Mouse (Mus musculus) intestine, embryonic 15.5 days (tissue): Measurements from ENCODE around the gene Catsper2. TPM values are rescaled to one million over a fixed set of nuclear protein-coding genes. Genes with fewer than 3 reads are reported as not detected.
"Not testable (repeated sequence)": the region's sequence is repeated elsewhere in the genome, so short reads cannot be mapped to it uniquely, and the experiment has no call there.

Experiments used
- ATAC-seq: fragments of 200-750 bp; cut with Nextera tagmentation; 2 replicates; pipeline ENCODE4 v1.8.0; 2017; ENCODE audit warnings: moderate TSS enrichment, moderate library complexity
- H3K27ac ChIP-seq: fragments of 300-500 bp; sonication (generic); 2 replicates; pipeline ENCODE4 v1.5.1; 2015; ENCODE audit warnings: mild to moderate bottlenecking, inconsistent platforms
- H3K27me3 ChIP-seq: fragments of 300-500 bp; sonication (generic); replicated peaks from 2 replicates; pipeline ENCODE4 v1.6.1; 2015; ENCODE audit warnings: inconsistent platforms
- H3K36me3 ChIP-seq: fragments of 300-500 bp; sonication (generic); 2 replicates; pipeline ENCODE4 v1.6.1; 2015; ENCODE audit warnings: inconsistent platforms
- H3K4me1 ChIP-seq: fragments of 300-500 bp; sonication (generic); replicated peaks from 2 replicates; pipeline ENCODE4 v1.6.1; 2015; ENCODE audit warnings: inconsistent platforms
- H3K4me2 ChIP-seq: fragments of 300-500 bp; sonication (generic); replicated peaks from 2 replicates; pipeline ENCODE4 v1.6.1; 2015; ENCODE audit warnings: mild to moderate bottlenecking, inconsistent platforms
- H3K4me3 ChIP-seq: fragments of 300-500 bp; sonication (generic); replicated peaks from 2 replicates; pipeline ENCODE4 v1.5.1; 2015; ENCODE audit warnings: inconsistent platforms
- H3K9ac ChIP-seq: fragments of 300-500 bp; sonication (generic); 2 replicates; pipeline ENCODE4 v1.6.1; 2015; ENCODE audit warnings: inconsistent platforms
- H3K9me3 ChIP-seq: fragments of 300-500 bp; sonication (generic); 2 replicates; pipeline ENCODE4 v1.6.1; 2016; ENCODE audit warnings: inconsistent platforms
- WGBS: fragments of 180-500 bp; shearing (Covaris S2); methylation state at CpG from one replicate; pipeline ENCODE4 v1.1.7; 2015; 5-methylcytosine and 5-hydroxymethylcytosine counted together
- polyA plus RNA-seq: library from polyadenylated mRNA; unstranded; fragments of >200 nt; fragmentation: Nextera tagmentation; extraction: Ambion mirVana; gene quantifications from 2 replicates; pipeline ENCODE4 v1.2.1, GENCODE M21; 2015

Gene Catsper2
- polyA plus RNA-seq, 1 experiment from 2014 or later, result 1.1 TPM

DNA sequence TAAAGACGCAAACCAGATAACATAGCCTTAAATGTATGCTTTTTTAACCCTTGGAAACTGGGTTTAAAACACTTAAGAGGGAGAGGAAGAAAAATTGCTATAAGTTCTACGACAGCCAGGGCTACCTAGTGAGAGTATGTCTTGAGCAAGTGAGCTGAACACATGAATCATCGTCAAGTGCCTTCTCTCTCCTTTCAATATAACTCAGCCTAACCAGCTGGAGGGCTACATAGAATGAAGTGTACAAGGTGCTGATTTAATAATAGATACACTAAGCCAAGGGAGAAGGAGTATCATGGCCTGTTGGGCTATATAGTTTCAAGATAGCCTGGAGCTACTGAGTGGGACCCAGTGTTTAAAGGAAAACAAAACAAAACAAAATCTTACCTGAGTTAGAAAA is 4.9 kb upstream of the Catsper2 start:
- WGBS, result 75% methylated on average over 3 of the region's 3 CpGs

DNA sequence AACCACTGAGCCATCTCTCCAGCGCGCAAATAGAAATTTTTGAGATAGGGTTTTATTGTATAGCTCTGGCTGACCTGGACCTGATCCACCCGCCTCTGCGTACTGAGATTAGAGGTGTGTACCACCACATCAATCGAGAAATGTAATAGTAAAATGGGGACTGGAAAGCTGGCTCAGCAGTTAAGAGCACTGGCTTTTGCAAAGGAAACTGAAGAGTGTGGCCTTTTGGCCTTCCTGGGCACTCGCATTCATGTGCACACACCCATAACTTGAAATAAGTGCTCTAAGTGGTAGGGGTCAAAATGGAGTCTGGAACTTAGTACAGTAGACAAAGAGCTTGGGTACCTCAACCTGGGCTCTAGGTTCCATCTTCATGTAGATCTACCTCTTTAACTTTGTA is 2.8 kb upstream of the Catsper2 start:
- WGBS, result 80% methylated on average over 6 of the region's 6 CpGs

More for the DNA sequence above, 4.9 kb upstream of the Catsper2 start:
- H3K27me3 ChIP-seq, result no peaks in the 10 kb centered on the region
- ATAC-seq, result no peak
- no peak overlapping the region for H3K9ac ChIP-seq
- H3K9me3 ChIP-seq, result no peaks in the 10 kb centered on the region
- H3K27ac ChIP-seq, result no peak overlapping the region
- H3K4me2 ChIP-seq, result no peak overlapping the region
- peaks cover 11% of the 10 kb centered on the region; the same call in 1 of the 2 replicates for H3K4me1 ChIP-seq
- H3K4me3 ChIP-seq, result no peak overlapping the region
- peaks cover 8% of the 10 kb centered on the region; the same call in 1 of the 2 replicates for H3K36me3 ChIP-seq

DNA sequence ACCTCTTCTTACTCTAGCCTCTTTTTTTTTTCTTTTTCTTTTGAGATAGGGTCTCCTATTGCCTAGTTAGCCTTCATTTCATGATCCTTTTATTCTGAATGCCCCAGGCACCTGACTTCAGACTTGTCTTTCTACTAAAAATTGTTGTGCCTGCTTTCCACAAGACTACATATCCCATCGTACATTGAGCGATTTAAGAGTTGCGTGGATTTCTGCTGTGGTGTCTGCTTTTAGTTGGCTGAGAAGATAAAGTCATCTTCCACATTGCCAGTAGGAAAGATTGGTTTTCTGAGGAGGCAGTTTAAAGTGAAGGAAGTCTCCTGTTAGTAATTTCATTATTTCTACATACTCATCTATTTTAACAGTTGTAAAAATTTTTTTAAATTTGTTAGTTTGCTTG is 2.0 kb upstream of the Catsper2 start:
- peaks cover 11% of the 10 kb centered on the region; the same call in 1 of the 2 replicates for H3K4me1 ChIP-seq
- peak overlapping the region; percentile 56 for H3K4me2 ChIP-seq
- H3K9ac ChIP-seq, result peak overlapping the region; percentile 18; the same call in 1 of the 2 replicates
- H3K4me3 ChIP-seq, result peak overlapping the region; percentile 98
- WGBS, result 81% methylated on average over 3 of the region's 3 CpGs
- H3K27me3 ChIP-seq, result no peaks in the 10 kb centered on the region
- H3K36me3 ChIP-seq, result peaks cover 3% of the 10 kb centered on the region; the same call in 1 of the 2 replicates
- H3K9me3 ChIP-seq, result no peaks in the 10 kb centered on the region
- H3K27ac ChIP-seq, result no peak overlapping the region
- ATAC-seq, result no peak

More for the DNA sequence above, 2.8 kb upstream of the Catsper2 start:
- no peak overlapping the region for H3K9ac ChIP-seq
- ATAC-seq, result no peak
- no peak overlapping the region for H3K27ac ChIP-seq
- no peak overlapping the region for H3K4me3 ChIP-seq
- H3K4me2 ChIP-seq, result peak overlapping the region; percentile 56
- peaks cover 3% of the 10 kb centered on the region; the same call in 1 of the 2 replicates for H3K36me3 ChIP-seq
- no peaks in the 10 kb centered on the region for H3K27me3 ChIP-seq
- peaks cover 11% of the 10 kb centered on the region; the same call in 1 of the 2 replicates for H3K4me1 ChIP-seq
- H3K9me3 ChIP-seq, result no peaks in the 10 kb centered on the region

DNA sequence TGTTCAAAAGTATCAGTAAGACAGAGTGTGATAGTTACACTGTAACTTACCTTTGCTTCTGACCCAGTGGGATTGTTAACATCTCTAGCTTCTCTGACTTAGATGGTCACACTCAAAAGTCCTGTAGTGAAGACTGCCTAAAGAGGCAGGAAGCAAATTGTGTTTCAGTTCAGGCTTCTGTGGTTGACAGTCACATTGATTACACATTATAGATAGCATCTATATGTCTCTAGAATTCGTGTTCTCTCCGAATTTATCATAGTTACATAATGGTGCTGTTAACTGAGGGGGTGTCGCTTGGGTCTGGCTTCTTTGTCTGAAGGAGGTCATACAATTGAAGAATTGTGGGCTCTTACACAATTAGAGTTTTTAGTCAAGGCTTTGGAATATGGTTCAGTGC is 1.5 kb upstream of the Catsper2 start:
- Histone ChIP-seq H3K4me3 (peak overlapping the region; percentile 98), H3K36me3 (peaks cover 3% of the 10 kb centered on the region; the same call in 1 of the 2 replicates), H3K9ac (peak overlapping the region; percentile 99), H3K4me2 (peak overlapping the region; percentile 56), H3K4me1 (peaks cover 11% of the 10 kb centered on the region; the same call in 1 of the 2 replicates), H3K27ac (no peak overlapping the region), H3K9me3 (no peaks in the 10 kb centered on the region), H3K27me3 (no peaks in the 10 kb centered on the region)
- 52% methylated on average over 3 of the region's 3 CpGs for WGBS
- no peak for ATAC-seq

DNA sequence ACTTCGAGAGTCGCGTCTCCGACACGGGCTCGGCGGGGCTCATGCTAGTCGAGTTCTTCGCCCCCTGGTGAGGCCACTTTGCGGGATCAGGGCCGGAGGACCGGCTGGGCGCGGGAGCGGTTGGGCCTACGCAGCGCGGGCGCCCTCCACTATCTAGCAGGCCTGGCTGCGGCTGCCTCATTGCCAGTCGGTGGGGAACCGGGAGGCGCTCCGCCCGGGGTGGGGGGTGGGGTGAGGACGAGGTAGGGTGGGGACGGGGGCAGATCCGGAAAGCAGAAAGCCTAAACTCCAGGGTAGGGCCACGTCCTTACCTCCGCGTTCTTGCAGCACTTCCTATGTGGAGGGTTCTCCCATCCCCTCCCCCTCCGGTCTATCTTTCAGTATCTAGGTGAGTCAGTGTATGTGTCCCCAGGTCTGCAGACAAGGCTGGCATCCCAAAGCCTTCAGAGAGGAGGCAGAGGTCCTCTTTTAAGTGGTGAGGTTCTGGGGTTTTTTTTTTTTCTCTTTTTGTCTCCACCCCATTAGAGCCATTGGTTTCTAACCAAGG is 620 bp upstream of the Catsper2 start:
- peaks cover 11% of the 10 kb centered on the region; the same call in 1 of the 2 replicates for H3K4me1 ChIP-seq
- peak; percentile 65 for ATAC-seq
- WGBS, result under 1% methylated on average over 32 of the region's 32 CpGs
- no peaks in the 10 kb centered on the region; the same call in 1 of the 2 replicates for H3K36me3 ChIP-seq
- no peaks in the 10 kb centered on the region for H3K27me3 ChIP-seq
- H3K4me2 ChIP-seq, result peak overlapping the region; percentile 56
- peak overlapping the region; percentile 99 for H3K9ac ChIP-seq
- no peaks in the 10 kb centered on the region for H3K9me3 ChIP-seq
- H3K27ac ChIP-seq, result peak overlapping the region; percentile 97
- peak overlapping the region; percentile 98 for H3K4me3 ChIP-seq

DNA sequence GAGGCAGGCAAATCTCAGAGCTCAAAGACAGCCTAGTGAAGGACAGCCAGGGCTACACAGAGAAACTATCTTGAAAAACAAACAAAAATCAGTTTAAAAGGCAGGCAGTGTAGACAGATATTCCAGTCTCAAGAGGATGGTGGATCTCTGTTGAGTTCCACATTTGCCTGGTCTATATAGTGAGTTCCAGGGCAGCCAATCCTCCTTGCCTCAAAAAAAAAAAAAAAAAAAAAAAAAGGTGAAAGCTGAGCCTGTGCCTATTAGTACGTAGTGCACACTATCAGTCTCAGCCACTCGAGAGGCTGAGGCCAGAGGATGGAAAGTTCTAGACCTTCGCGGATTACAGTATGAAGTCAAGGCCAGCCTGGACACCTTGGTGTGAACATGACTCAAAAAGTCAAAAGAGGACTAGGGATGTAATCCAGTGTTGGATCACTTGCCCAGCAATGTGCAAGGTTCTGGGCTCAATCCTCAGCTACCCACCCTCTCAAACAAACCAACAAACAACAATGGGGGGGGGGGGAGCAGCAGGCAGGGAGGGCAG is 677 bp downstream of the Catsper2 start:
- Histone ChIP-seq H3K4me3 (peak overlapping the region; percentile 98), H3K9ac (peak overlapping the region; percentile 68), H3K4me2 (peak overlapping the region; percentile 73), H3K4me1 (peaks cover 7% of the 10 kb centered on the region; the same call in 1 of the 2 replicates), H3K36me3 (no peaks in the 10 kb centered on the region), H3K27me3 (no peaks in the 10 kb centered on the region), H3K27ac (peak overlapping the region; percentile 97), H3K9me3 (no peaks in the 10 kb centered on the region)
- WGBS, result 8% methylated on average over 4 of the region's 4 CpGs
- peak; percentile 2; the same call in 1 of the 2 replicates for ATAC-seq

DNA sequence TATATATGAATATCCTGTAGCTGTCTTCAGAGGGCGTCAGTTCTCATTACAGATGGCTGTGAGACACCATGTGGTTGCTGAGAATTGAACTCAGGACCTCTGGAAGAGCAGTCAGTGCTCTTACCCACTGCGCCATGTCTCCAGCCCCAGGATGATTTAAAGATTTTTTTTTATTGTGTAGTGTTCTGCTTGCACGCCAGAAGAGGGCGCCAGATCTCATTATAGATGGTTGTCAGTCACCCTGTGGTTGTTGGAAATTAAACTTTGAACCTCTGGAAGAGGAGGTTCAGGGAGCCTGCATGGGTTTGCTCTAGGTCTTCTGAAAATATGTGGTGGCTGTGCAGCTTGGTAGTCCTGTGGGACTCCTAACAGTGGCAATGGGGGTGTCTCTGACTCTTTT is 5.4 kb downstream of the Catsper2 start:
- no peaks in the 10 kb centered on the region for H3K36me3 ChIP-seq
- H3K9ac ChIP-seq, result no peak overlapping the region
- no peak overlapping the region for H3K4me3 ChIP-seq
- WGBS, result 38% methylated on average over 4 of the region's 4 CpGs
- no peak overlapping the region for H3K4me2 ChIP-seq
- peak; percentile 29; the same call in 1 of the 2 replicates for ATAC-seq
- no peak overlapping the region for H3K27ac ChIP-seq
- no peaks in the 10 kb centered on the region for H3K27me3 ChIP-seq
- no peaks in the 10 kb centered on the region for H3K9me3 ChIP-seq
- H3K4me1 ChIP-seq, result no peaks in the 10 kb centered on the region

DNA sequence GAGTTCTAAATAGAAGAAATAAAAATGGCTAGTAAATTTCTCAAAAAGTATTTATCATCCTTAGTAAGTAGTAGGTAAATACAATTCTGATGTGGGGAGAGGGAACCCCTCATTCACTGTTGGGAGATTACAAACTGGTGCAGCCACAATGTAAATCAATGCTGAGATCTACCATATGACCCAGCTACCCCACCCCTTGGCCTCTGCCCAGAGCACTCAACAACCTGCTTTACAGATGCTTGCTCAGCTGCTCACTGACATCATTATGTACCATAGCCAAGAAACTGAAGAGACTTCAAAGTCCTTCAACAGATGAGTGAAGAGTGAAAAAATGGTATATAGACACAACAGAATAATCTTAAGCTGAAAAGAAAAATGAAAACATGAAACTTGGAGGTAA is 10.3 kb downstream of the Catsper2 start:
- ATAC-seq, result no peak
- no peak overlapping the region for H3K4me3 ChIP-seq

DNA sequence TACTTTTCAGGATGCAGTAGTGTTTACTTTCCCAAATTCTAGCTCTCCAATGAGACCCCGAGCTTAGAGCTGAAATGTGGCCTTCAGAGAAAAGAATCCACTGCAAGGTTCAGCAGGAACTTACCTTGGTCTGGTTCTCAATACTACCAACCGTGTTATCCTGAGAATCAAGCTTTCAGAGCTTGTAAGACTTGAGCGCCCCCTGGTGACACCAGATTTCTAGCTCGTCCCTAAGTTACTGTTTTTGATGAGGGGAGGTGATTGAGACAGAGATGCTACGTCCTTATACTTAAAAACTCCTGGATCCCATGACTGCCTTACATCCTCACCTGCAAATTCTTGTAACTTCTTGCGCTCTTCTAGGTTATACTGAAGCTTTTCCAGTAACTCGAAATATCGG is 17.0 kb downstream of the Catsper2 start:
- Histone ChIP-seq H3K27ac (no peak overlapping the region), H3K9ac (no peak overlapping the region), H3K4me1 (no peaks in the 10 kb centered on the region), H3K27me3 (no peaks in the 10 kb centered on the region), H3K4me2 (no peak overlapping the region), H3K9me3 (no peaks in the 10 kb centered on the region), H3K36me3 (no peaks in the 10 kb centered on the region), H3K4me3 (no peak overlapping the region)
- WGBS, result 15% methylated on average over 8 of the region's 8 CpGs
- ATAC-seq, result 0 out of 2 replicates have a peak, but pooled peaks have one; percentile 47

More for the DNA sequence above, 10.3 kb downstream of the Catsper2 start:
- H3K4me1 ChIP-seq, result no peaks in the 10 kb centered on the region
- H3K36me3 ChIP-seq, result no peaks in the 10 kb centered on the region
- H3K4me2 ChIP-seq, result no peak overlapping the region
- H3K27me3 ChIP-seq, result no peaks in the 10 kb centered on the region
- no peak overlapping the region for H3K9ac ChIP-seq
- H3K9me3 ChIP-seq, result no peaks in the 10 kb centered on the region
- no peak overlapping the region for H3K27ac ChIP-seq

DNA sequence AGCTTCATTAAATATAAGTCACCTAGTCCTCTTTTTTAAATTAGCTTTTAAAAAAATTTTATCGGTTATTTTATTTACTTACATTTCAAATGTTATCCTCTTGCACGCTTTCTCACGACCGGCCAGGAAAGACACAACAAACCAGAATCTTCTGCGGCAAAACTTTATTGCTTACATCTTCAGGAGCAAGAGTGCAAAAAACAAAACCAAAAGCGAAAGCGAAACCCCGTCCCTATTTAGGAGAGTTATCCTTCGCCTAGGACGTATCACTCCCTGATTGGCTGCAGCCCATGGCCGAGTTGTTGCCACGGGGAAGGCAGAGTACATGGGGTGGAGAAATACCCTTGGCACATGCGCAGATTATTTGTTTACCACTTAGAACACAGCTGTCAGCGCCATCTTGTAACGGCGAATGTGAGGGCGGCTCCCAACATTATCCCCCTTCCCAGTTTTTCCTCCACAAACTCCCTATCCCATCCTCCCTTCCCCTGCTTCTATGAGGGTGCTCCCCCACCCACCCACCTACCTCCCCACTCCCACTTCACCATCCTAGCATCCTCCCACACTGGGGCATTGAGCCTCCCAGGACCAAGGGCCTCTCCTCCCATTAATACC is 26.5 kb downstream of the Catsper2 start, which contains the start of gene Strc:
Strc (minus strand) TSS at position 208 of the 615 bp plus-strand sequence.
- not testable (repeated sequence) for H3K27ac ChIP-seq, H3K4me2 ChIP-seq, H3K9me3 ChIP-seq, H3K4me1 ChIP-seq, H3K27me3 ChIP-seq, ATAC-seq, H3K4me3 ChIP-seq, H3K36me3 ChIP-seq, H3K9ac ChIP-seq
- 92% methylated on average over 17 of the region's 17 CpGs for WGBS

DNA sequence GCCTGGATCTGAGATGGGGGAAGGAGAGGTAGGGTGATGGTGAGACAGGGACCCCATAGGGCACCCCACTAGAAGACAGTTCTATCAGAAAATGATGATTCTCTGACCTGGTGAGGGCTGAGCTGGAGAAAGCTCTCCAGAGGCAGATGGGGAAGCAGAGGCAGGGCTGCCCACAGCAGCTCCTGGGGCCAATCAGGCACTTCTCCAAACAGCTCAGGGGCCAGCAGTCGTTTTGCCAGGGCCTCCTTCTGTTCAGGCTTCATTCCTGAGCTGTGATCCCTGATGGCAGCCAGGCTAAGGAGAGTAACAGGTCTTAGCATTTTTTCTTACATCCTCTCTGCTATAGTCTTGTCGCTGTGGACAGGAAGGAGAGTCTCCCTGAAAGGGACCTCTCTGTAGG is 38.8 kb downstream of the Catsper2 start:
- Histone ChIP-seq H3K4me3 (no peak overlapping the region), H3K9me3 (no peaks in the 10 kb centered on the region), H3K4me1 (no peaks in the 10 kb centered on the region), H3K27ac (no peak overlapping the region), H3K27me3 (no peaks in the 10 kb centered on the region), H3K4me2 (no peak overlapping the region), H3K36me3 (no peaks in the 10 kb centered on the region), H3K9ac (no peak overlapping the region)
- WGBS, result 55% methylated on average over 2 of the region's 2 CpGs
- ATAC-seq, result no peak

DNA sequence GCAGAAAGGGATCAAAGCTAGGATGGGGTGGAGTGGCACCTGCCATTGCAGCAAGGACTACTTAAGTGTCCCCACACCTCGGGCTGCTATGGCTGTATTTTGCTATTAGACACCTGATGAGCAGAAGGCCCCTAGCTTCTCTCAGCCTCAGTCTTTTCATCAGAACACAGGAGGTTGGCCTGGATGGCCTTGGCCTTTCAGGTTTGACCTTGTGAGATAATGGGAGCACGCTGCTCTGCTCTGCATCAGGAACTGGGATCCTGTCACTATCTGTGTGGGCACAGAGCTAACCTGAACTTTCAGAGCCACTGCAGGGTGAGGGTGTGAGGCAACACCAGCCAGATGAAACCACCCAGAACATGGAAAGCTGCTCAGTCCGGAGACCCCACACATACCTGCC is 41.3 kb downstream of the Catsper2 start:
- Histone ChIP-seq H3K36me3 (no peaks in the 10 kb centered on the region), H3K4me3 (no peak overlapping the region), H3K9me3 (no peaks in the 10 kb centered on the region), H3K9ac (no peak overlapping the region), H3K4me2 (no peak overlapping the region), H3K27me3 (no peaks in the 10 kb centered on the region), H3K4me1 (no peaks in the 10 kb centered on the region), H3K27ac (no peak overlapping the region)
- WGBS, result 65% methylated on average over 3 of the region's 3 CpGs
- ATAC-seq, result no peak
